Mouse (Mus musculus) right cerebral cortex, postnatal 10 days (tissue): ENCODE results near the gene Zfr2.
A peak's percentile ranks its signal among the peaks of the same experiment; 100 is the strongest.

Experiments used
- DNase-seq, 2 experiments: peaks; one replicate each; pipeline ENCODE4 v3.0.0; 2021; ENCODE audit warnings: low spot score in 2 of 2

The Zfr2 gene

DNA sequence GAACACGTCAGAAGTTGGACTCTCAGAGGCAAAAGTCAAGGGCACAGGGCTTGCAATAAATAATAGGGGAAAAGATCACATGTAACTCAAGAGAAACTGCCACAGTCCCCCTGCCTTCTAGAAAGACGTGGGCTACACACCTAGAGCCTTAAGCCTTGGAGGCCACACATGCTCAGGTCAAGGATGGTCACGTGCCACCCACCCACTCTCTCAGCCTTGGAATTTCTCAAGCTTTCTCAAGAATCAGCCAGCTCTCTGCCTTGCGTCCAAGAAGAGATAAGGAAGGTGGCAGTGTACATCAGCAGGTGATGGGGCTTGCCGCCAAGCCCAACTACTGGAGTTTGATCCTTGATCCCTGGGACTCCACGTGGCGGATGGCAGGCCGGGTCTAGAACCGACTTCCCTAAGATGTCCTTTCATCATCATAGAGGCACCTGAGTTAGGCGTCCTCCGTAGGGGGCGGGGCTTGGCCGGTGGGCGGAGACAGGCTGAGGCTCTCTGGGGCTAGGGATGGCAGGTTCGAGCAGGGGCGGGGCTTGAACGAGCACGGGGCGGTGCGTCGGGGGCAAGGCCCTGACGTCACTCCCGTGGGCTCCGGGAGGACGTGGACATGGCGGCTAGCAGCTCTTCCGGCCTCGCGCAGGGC, at the start of gene Zfr2:
Zfr2 (plus strand) TSS at position 576 of the 646 bp plus-strand sequence.
- peak; percentile 96 for DNase-seq

DNA sequence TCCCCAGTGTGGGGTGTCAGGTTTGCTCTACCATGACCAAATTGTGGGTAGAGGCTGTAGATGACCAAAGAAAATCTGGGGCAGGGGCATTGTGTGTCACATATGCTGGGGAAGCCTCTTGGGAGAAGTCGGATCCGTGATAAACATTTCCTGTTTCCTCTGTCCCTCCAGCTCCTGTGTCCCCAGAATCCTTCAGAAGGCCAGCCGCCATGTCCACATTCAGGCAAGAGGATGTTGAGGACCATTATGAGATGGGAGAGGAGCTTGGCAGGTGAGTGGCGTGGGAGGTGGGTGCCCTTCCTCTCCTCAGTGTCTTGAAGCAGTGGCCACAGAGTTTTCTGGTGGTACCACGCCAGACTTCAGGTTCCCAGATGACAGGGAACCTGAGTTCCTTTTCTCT, 49.1 kb upstream of the Zfr2 start, which contains the start of gene 4930442H23Rik:
4930442H23Rik (minus strand) TSS at position 45 of the 400 bp plus-strand sequence.
- DNase-seq, result no peak

DNA sequence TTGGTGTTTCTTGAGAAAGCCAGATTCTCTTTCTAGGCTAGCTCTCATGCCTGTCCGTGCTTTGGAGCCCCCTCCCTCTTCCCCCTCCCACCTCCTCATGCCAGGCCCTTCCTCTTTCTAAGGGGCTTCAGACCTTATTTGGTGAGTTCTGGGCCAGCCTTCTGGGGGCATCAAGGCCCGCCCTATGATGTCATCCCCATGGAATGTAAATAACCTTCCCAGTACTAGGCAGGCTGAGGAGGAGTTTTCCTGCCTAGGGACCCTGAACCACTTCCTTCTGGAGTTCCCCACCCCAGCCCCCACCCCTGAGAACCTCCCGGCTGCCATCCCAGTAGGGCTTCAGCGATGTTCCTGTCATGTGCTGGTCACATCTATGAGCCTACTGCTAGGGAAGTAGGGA, 48.2 kb upstream of the Zfr2 start:
- DNase-seq, result no peak

GRCm38 (mm10) chr10:81187161-81187560, 45.8 kb upstream of the Zfr2 start:
- no peak for DNase-seq

- DNase-seq, result no peak
Measured at GRCm38 (mm10) chr10:81189821-81190220, 43.1 kb upstream of the Zfr2 start.

GRCm38 (mm10) chr10:81190236-81190911, 42.6 kb upstream of the Zfr2 start:
- DNase-seq, result peak in 1 of 2 experiments; percentile 49

DNA sequence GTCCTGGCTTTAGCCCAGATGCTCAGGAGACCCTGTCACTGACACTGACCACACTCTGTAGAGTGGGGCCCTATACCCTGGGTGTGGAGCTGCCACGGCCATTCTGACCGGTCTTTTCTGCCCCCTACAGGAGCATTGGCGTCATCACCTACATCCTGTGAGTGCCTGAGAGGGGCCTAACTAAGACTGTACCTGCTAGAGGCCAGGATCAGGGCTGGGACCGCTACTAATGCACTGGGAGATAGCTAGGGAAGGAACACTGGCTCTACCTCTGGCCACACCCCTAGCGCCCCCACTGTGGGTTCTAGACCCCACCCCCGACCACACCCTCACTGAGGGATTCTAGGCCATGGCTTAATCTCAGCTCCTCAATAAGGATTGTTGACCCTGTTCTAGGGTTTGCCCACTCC, 42.0 kb upstream of the Zfr2 start:
- peak in 1 of 2 experiments; percentile 43 for DNase-seq

GRCm38 (mm10) chr10:81191342-81191982, 41.5 kb upstream of the Zfr2 start:
- peak in 1 of 2 experiments; percentile 61 for DNase-seq

GRCm38 (mm10) chr10:81192270-81192967, 40.5 kb upstream of the Zfr2 start:
- DNase-seq, result peak; percentile 92 to 93

DNA sequence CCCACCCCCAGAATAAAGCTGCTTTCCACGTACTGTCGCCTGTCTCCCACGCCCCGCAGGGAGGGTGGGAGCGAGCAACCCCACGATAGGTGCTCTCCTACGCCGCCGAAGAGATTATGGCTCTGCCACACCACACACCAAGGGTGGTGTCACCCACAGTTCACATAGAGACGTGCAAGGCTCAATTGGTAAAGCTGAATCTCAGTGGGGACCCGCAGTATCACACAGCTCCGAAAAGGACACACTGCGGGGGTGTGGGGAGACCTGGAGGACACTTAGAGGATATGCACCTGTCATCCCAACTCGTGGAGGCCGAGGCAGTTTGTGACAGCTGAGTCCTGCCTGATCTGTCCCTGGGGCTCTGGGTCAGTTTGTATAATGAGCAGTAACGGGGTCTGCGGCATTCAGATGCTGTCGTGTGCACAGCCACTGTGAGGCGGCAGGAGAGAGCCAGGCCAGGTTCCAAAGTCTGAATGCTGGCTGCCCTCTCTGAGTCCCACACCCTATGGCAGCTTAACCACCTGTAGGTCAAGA, 39.9 kb upstream of the Zfr2 start:
- no peak for DNase-seq

GRCm38 (mm10) chr10:81193991-81194774, 38.8 kb upstream of the Zfr2 start:
- peak in 1 of 2 experiments; percentile 64 for DNase-seq

DNA sequence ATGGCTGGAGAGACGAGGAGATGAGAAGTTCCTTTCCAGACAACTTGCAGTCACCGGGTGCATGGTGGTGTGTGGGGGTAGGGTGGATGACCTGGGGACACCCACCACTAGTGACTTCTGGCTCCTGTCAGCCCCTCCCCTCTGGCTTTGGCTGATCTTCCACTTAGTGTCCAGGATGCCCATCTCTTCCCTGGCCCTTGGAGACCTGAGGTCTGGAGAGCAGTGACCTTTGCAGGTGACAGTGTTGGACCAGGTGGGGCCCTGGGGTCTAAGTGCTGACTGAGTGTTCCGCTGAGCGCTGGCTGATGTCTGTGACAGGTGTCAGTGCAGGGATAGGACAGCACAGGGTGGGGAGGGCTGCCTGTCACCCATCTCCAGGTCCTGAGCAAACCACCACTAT, 37.7 kb upstream of the Zfr2 start:
- DNase-seq, result peak in 1 of 2 experiments; percentile 50

GRCm38 (mm10) chr10:81196470-81197065, 36.4 kb upstream of the Zfr2 start:
- DNase-seq, result no peak

DNA sequence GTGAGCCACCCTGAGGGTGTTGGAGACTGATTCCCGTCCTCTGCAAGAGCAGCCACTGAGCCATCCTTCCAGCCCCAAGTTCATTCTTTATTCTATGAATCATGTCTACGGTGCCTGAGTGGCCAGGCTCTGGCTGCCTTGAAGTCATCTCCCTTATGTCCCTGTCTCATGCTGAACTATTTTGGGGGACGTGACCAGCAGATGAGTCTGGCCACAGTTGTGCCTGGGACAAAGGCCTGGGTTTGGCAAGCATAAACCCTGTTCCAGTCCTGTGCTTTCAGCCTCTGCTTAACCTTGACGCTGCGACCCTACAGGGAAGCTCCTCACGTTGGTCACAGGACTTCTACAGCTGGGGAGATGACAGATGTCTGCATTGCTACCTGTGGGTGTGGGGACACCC, 35.6 kb upstream of the Zfr2 start:
- no peak for DNase-seq

- DNase-seq, result peak; percentile 75 to 78
Measured at GRCm38 (mm10) chr10:81198230-81198629, 34.7 kb upstream of the Zfr2 start.

DNA sequence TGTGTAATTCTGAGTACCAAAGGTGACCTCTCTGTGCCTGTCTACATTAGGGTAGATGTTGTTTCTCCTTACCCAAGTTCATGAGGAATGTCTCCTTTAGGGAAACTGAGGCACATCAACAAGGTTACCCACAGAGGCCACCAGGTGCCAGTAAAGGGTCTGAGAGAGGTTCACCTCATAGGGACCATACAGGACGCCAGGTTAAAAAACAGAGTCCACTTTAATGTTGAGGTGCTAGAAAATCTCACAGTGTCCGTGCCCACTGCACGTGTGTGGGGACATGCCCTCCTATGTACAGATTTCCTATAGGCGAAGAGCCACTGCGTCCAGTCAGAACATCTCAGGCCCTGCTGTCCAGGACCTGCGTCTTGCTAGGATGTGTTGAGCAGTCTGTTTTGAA, 34.0 kb upstream of the Zfr2 start:
- no peak for DNase-seq

DNA sequence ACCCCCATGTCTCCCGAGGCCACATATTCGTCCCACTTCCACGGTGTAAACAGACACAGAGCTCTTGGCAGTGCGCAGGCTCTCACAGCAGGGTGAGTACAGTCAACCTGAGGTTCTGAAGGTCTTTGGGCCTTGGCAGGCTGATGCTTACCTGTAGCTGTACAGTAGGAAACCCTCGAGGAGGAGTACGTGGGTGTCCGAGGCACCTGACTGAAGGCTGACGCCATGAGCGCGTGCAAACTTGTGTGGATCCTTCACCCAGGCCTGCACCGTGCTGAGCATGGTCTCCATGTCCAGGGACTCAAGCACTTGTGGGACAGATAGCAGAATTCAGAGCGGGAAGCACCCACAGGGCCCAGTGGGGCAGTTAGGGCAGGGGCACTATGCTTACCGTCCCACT, 32.8 kb upstream of the Zfr2 start:
- DNase-seq, result no peak

DNA sequence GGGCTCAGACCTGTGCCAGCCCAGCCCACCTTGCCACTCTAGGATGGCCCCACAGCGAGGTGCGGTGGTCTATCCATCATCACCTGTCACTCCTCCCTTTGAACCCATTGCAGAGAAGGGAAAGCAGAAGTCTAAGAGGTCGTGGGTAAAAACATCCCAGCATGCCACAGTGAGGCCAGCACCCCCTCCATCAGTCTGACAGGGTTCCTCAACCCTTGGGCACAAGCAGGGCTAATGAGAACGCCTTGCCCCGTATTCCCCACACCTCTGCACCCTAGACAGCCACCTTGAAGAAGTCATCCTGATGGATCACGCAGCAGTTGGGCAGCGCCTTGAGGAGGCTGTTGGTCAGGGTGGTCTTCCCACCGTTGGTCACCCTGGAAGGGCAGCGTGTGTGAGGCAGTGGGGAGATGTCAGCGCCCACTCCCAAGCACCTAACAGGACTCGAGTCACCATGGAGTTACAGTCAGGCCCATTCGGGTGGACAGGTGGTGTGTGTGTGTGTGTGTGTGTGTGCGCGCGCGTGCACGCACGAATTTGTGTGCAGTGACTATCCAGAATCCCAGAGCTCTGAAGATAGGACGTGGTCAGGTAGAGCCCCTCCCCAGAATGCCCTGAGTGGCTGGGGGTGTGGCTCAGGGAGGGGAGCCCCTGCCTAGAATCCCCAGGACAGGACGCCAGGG, 32.2 kb upstream of the Zfr2 start:
- DNase-seq, result no peak

- no peak for DNase-seq
Measured at GRCm38 (mm10) chr10:81201807-81202758, 30.9 kb upstream of the Zfr2 start, which contains the start of gene Nmrk2. Gene Nmrk2 (minus strand): TSS chr10:81202051.
